Mouse (Mus musculus): ENCODE measurements at regions not wholly inside any gene's neighbourhood (a gene's known extent, or its start where the extent isn't known, plus 50 kb on each side); places are given as distances from the start of the nearest gene placed in this dataset.

DNA sequence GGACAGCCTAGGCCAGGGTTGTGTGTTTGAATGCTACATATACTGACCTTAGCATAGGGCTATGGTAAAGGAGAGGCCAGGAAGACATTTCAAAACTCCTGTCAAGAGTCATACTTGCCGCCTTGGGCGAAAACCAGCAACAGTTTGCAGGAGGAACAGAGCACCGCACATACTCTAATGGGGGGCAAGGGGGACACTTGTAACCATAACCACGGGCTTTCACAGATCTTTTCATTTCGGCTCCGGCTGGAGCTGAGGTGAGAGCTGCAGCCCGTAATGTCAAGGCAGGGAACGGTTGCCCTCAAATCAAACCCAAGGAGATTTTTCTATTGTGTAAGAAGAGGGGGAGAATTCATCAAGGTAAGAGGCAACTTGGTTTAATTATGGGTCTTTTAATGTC lies 258.7 kb upstream of the Nt5e start:
- no peak for DNase-seq (ENCODE audit: low read depth, low spot score)

DNA sequence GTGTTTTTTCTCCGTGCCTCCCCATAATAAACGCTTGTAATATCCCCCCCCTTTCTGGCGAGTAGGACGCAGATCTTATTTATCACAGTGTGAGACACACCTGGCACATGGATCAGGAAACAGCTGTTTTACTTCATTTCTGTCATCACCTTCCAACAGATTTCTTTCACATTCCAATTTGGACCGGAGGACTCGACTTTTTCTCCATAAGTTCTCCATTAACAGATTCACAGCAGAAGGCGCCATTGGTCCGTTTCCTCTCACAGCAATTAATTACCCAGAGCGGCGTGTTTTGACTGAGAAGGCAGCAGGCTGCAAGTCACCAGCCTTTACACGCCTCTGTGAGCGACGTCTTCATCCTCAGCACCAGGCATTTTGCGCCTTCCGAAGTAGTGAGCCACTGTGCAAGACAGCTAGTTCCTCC lies 258.1 kb upstream of the Nt5e start:
- no peak for DNase-seq (ENCODE audit: low read depth, low spot score)

- no peak for DNase-seq (ENCODE audit: low read depth, low spot score)
These were observed 257.2 kb upstream of the Nt5e start for GRCm38 (mm10) chr9:88069834-88070233.

DNA sequence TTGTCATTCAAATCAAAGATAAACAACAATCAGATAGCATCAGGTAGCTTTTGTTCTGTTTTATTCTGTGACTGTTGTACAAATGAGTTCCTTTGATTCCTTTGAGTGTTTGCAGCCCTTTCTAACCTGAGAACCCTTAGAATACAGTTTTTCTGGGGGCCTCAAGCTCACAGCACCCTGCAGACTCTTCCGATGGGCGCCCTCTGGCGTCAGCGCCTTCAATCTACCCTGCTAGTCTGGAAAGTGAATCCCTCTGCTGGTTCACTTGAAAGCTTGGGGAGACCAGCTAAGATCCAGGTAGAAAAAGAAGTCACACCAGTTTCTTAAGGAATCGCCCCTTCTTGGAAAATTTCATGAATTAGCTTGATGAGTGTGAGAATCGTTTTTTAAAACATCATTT lies 253.8 kb upstream of the Nt5e start:
- DNase-seq (ENCODE audit: low read depth, low spot score) = peak; percentile 21

- no peak for DNase-seq (ENCODE audit: low read depth, low spot score)
These were observed 253.4 kb upstream of the Nt5e start for GRCm38 (mm10) chr9:88073579-88073978.

- DNase-seq (ENCODE audit: low read depth, low spot score) = no peak
These were observed 244.0 kb upstream of the Nt5e start for GRCm38 (mm10) chr9:88082931-88083479.

DNA sequence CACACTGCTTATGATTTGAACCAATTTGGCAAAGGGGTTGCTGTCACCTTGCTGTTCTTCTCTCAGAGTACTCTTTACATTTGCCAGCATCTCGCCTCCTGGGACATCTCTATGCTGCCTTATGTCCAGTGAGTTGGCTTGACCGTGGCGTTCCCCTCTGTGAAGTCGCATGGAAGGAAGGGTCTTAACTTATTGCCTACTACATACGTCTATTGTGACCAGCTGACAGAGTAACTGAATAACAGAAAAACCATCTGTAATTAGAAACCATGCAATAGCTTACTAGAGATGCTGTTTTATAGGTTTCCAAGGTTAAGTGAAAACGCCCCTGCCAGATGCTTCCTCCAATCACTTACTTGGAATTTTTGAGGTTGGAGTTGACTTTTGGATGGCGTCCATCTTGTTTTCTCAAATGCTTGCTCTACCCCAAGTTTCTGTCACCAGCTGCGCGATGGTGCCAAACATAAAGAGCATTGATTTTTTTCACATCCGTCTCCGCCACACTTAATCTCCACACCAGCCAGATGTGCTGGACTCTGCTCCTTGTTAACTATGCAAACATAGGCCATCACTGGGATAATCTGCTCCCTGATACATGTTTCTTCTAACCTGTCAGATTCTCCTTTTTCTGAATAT lies 241.7 kb upstream of the Nt5e start:
- no peak for DNase-seq (ENCODE audit: low read depth, low spot score)

- no peak for DNase-seq (ENCODE audit: low read depth, low spot score)
These were observed 241.1 kb upstream of the Nt5e start for GRCm38 (mm10) chr9:88085866-88086265.

DNA sequence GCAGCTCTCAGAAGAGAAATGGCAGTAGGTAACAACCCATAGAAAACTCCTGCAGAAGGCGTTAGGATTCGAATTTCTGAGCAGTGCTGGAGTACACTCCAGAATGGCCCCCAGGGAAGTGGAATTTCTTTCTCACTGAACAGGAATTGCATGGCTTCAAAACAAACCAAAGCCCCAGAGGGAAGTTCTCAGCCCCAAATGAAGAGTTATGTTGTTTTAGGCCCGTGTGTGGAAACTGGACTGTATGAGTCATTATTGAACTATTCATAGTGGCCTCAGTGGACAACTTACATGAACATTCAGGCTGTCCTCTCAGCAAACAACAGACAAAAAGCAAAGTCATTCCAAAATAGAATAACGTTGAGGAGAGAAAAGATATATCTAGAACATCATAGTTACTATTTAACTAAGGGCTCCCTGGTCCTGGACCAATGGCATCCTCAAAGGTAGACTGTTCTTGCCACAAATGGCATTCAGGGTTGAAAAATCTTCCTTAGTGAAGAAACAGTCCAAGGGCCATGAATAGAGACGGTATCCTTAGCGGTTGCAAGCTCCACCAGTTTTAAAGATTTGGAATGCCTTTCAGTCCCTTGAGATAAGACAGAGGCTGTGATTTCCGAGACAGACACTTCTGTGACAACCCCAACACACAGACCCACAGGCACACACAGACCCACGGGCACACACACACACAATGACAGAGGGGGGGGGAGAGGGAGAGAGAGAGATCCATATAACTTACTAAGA lies 235.0 kb upstream of the Nt5e start:
- DNase-seq (ENCODE audit: low read depth, low spot score) = no peak

DNA sequence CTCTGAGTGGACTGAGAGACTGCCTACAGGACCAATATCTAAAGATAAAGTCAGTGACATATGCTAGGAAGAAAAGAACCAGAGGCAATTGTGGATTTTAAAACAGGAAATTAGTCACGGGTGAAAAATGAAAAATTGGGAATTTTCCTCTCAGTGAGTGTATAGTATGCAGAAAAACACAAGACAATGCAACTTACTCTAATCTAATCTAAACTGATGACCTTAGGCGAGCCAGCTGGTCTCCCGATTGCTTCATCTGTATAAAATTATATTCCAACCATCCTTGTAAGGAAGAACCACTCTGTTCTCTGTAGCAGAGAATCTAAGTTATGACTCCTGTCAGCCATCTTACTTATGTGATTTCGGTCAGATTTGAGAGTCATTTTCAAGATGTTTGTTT lies 234.4 kb upstream of the Nt5e start:
- DNase-seq (ENCODE audit: low read depth, low spot score) = no peak

- DNase-seq (ENCODE audit: low read depth, low spot score) = no peak
These were observed 213.9 kb upstream of the Nt5e start for GRCm38 (mm10) chr9:88113094-88113493.

DNA sequence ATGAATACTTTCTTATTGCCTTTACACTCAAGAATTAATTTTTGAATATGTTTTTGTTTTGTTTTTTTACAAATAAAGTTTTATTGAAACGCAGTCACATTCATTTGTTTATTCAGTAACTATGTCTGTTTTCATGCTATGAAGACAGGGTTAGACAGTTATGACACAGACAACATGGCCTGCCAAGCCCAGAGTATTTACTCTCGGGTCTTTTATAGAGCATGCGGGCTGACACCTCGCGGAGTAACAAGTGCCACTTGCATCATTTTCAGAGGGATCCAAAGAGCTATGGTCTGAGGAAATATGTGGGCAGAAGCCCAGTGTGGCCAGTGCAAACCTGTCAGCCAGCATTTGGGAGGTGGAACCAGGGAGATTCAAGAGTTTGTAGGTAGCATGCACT lies 206.5 kb upstream of the Nt5e start:
- no peak for DNase-seq (ENCODE audit: low read depth, low spot score)

- no peak for DNase-seq (ENCODE audit: low read depth, low spot score)
These were observed 205.9 kb upstream of the Nt5e start for GRCm38 (mm10) chr9:88120963-88121570.

- DNase-seq (ENCODE audit: low read depth, low spot score) = no peak
These were observed 202.5 kb upstream of the Nt5e start for GRCm38 (mm10) chr9:88124322-88125005.

DNA sequence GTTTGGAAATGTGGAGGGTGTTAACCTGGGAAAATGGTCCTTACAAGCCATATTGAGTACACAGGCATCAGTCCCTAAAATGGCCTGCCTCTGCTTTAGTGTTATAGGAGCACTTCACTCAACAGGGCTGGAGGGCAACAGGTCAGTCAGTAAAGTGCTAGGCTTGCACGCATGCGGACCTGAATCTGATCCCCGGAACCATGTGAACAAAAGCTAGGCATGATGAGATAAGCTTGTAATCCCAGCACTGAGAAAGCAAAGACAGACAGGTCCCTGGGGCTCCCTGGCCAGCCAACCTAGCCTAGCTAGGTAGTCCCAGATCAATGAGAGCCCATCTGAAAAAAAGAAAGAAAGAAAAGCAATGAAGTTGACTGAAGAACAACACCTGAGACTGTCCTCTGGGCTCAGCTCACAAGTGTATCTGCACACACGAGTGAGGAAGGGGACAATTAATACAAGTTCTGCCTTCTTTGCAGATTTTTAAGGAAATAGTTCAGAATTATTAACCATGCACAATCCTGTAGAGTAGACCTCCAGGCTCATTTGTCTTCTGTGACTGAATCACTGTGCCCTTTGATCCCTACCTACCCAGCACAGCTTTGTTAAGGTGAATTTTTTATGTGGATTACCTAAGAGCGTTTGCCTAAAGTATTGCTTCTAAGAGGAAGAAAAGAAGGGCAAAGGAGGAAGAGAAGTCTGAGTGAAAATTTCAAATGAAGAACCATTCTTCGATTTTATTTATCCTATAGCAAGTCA lies 163.8 kb upstream of the Nt5e start:
- DNase-seq (ENCODE audit: low read depth, low spot score) = no peak

GRCm38 (mm10) chr9:88177575-88178254 lies 149.3 kb upstream of the Nt5e start:
- no peak for DNase-seq (ENCODE audit: low read depth, low spot score)

GRCm38 (mm10) chr9:88181189-88181994 lies 145.6 kb upstream of the Nt5e start:
- no peak for DNase-seq (ENCODE audit: low read depth, low spot score)

GRCm38 (mm10) chr9:88207378-88207777 lies 119.6 kb upstream of the Nt5e start:
- DNase-seq (ENCODE audit: low read depth, low spot score) = no peak

DNA sequence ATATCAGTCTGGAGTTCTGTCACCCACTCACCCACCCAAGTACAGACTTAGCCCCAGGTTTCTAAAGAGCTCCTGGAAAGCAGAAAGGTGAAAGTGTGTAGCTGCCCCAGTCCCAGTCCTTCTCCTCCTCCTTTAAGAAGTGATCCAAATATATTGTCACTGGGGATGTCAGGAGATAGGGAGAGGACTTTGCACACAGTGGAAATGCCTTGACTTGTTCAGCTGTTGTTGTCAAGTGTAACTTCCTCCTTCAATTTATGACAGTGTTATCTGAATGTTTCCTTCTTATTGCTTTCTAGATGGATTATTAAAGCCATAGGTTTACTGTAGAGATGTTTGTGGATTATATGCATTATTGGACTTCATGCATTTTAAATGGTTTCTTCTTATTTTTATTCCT lies 119.0 kb upstream of the Nt5e start:
- DNase-seq (ENCODE audit: low read depth, low spot score) = no peak

DNA sequence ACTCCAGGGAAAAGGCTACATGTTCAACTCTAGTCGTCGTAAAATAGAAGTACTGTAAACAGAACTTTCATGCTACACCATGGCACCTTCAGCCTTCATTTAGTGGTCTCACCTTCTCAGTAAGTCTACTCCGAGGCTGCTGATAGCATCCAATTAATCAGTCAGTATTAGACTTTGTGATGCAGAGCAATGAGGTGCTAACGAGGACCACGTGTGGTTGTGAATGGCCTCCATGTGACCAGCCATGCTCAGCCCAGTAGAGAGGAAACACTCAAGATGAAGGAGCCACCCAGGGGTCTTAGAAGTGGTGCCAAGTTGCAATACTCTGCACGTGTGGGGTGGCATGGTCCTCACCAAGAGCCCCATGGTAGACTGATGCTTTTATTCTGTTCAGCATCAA lies 112.2 kb upstream of the Nt5e start:
- DNase-seq (ENCODE audit: low read depth, low spot score) = no peak
